ENCODE assay signal across 8 mouse cellular contexts in genomic region chr19:45058113-45058839, GRCm38 (mm10). TPM values are rescaled to one million over a fixed set of nuclear protein-coding genes. Genes with fewer than 3 reads are reported as not detected.
A peak's percentile ranks its signal among the peaks of the same experiment; 100 is the strongest.
DNase-seq lines count a peak whose midpoint lies in the region; ATAC-seq lines count a peak whose summit lies in the region.

No protein-coding gene starts in this region.

- peak overlapping the region; percentile 58 for H3K4me3 ChIP-seq in forebrain, embryonic 11.5 days (ENCODE audit: low read depth, low read length)
- H3K4me3 ChIP-seq in heart, embryonic 16.5 days (ENCODE audit: low read length), result peak overlapping the region; percentile 67
- H3K4me3 ChIP-seq in liver, embryonic 15.5 days (replicated peaks), result peak overlapping the region; percentile 68
- peak overlapping the region; percentile 57 for H3K4me3 ChIP-seq in neural tube, embryonic 12.5 days

- no peaks in the 10 kb centered on the region for H3K36me3 ChIP-seq in forebrain, embryonic 11.5 days (ENCODE audit: control insufficient read depth, insufficient read depth, low read length)
- H3K36me3 ChIP-seq in heart, embryonic 16.5 days (ENCODE audit: control insufficient read depth, insufficient read depth), result 0 out of 2 replicates have a peak, but pooled peaks cover 3% of the 10 kb centered on the region
- H3K36me3 ChIP-seq in liver, embryonic 15.5 days (replicated peaks), result no peaks in the 10 kb centered on the region
- peaks cover 9% of the 10 kb centered on the region; the same call in 1 of the 2 replicates for H3K36me3 ChIP-seq in neural tube, embryonic 12.5 days

- H3K4me2 ChIP-seq in forebrain, embryonic 11.5 days (ENCODE audit: low read depth, low read length, severe bottlenecking), result peak overlapping the region; percentile 90
- H3K4me2 ChIP-seq in heart, embryonic 16.5 days (ENCODE audit: low read depth, low read length), result peak overlapping the region; percentile 81
- H3K4me2 ChIP-seq in liver, embryonic 15.5 days, result peak overlapping the region; percentile 76
- H3K4me2 ChIP-seq in neural tube, embryonic 12.5 days (replicated peaks), result peak overlapping the region; percentile 78

- no peaks in the 10 kb centered on the region for H3K9me3 ChIP-seq in forebrain, embryonic 11.5 days (ENCODE audit: control insufficient read depth, low read length)
- H3K9me3 ChIP-seq in heart, embryonic 16.5 days (replicated peaks; ENCODE audit: control insufficient read depth, low read length), result no peaks in the 10 kb centered on the region
- H3K9me3 ChIP-seq in liver, embryonic 15.5 days (replicated peaks), result no peaks in the 10 kb centered on the region
- H3K9me3 ChIP-seq in neural tube, embryonic 12.5 days, result no peaks in the 10 kb centered on the region

- H3K9ac ChIP-seq in forebrain, embryonic 11.5 days (ENCODE audit: low read length), result peak overlapping the region; percentile 85
- H3K9ac ChIP-seq in heart, embryonic 16.5 days (ENCODE audit: low read length), result peak overlapping the region; percentile 86
- peak overlapping the region; percentile 75 for H3K9ac ChIP-seq in liver, embryonic 15.5 days
- H3K9ac ChIP-seq in neural tube, embryonic 12.5 days, result peak overlapping the region; percentile 74

- peak; percentile 97 for ATAC-seq in forebrain, embryonic 11.5 days (replicated peaks; ENCODE audit: low FRiP score)
- peak; percentile 91 for ATAC-seq in heart, embryonic 16.5 days (replicated peaks; ENCODE audit: extremely low read depth, insufficient read depth, low FRiP score)
- ATAC-seq in liver, embryonic 15.5 days (ENCODE audit: insufficient read depth), result peak; percentile 85
- peak; percentile 89 for ATAC-seq in neural tube, embryonic 12.5 days (ENCODE audit: low FRiP score, low read depth)

- peak; percentile 71 to 82 for DNase-seq in CD8-positive naive resting alpha-beta T cell, adult 2 months (ENCODE audit: low read depth in 2 of 2, low spot score in 2 of 2)
- DNase-seq in c-Kit-positive CD71-negative TER-119-negative erythroid progenitor cells, embryonic 14.5 days (ENCODE audit: low read depth), result peak; percentile 98
- DNase-seq in forebrain, embryonic 11.5 days (ENCODE audit: low spot score), result peak; percentile 96
- DNase-seq in kidney, postnatal 36 days, result peak; percentile 96 to 97
- DNase-seq in telencephalon, adult 2 months (ENCODE audit: low read depth, low spot score), result peak; percentile 97

- H3K27ac ChIP-seq in forebrain, embryonic 11.5 days (ENCODE audit: low read depth, low read length), result peak overlapping the region; percentile 96
- H3K27ac ChIP-seq in heart, embryonic 16.5 days (ENCODE audit: low read length), result peak overlapping the region; percentile 97
- peak overlapping the region; percentile 91 for H3K27ac ChIP-seq in liver, embryonic 15.5 days (replicated peaks)
- H3K27ac ChIP-seq in neural tube, embryonic 12.5 days, result peak overlapping the region; percentile 95

- no peaks in the 10 kb centered on the region for H3K27me3 ChIP-seq in forebrain, embryonic 11.5 days (ENCODE audit: control insufficient read depth, insufficient read depth, low read length)
- no peaks in the 10 kb centered on the region for H3K27me3 ChIP-seq in heart, embryonic 16.5 days (ENCODE audit: control insufficient read depth, insufficient read depth, low read length)
- H3K27me3 ChIP-seq in liver, embryonic 15.5 days, result no peaks in the 10 kb centered on the region
- H3K27me3 ChIP-seq in neural tube, embryonic 12.5 days (replicated peaks), result 0 out of 2 replicates have a peak, but pooled peaks cover 4% of the 10 kb centered on the region

- WGBS in forebrain, embryonic 11.5 days, result under 1% methylated on average over 34 of the region's 34 CpGs
- WGBS in heart, embryonic 16.5 days, result under 1% methylated on average over 34 of the region's 34 CpGs
- WGBS in liver, embryonic 15.5 days (ENCODE audit: insufficient replicate concordance), result under 1% methylated on average over 34 of the region's 34 CpGs
- under 1% methylated on average over 34 of the region's 34 CpGs for WGBS in neural tube, embryonic 12.5 days

- H3K4me1 ChIP-seq in forebrain, embryonic 11.5 days (replicated peaks; ENCODE audit: control insufficient read depth, insufficient read depth, low read length), result peaks cover 7% of the 10 kb centered on the region; the same call in 1 of the 2 replicates
- peaks cover 21% of the 10 kb centered on the region for H3K4me1 ChIP-seq in heart, embryonic 16.5 days (ENCODE audit: control insufficient read depth, insufficient read depth, low read length)
- peaks cover 36% of the 10 kb centered on the region for H3K4me1 ChIP-seq in liver, embryonic 15.5 days (replicated peaks)
- peaks cover 23% of the 10 kb centered on the region for H3K4me1 ChIP-seq in neural tube, embryonic 12.5 days

RNA-seq across cellular contexts. Expression of gene Sfxn3, which starts 11.0 kb away (rescaled TPM):
- polyA plus RNA-seq in forebrain, embryonic 11.5 days (2014; fragmentation: Nextera tagmentation; extraction: Ambion mirVana), result 15.4 and 18.7 TPM in 2 replicates
- polyA plus RNA-seq in heart, embryonic 16.5 days (2015; fragmentation: Nextera tagmentation; extraction: Ambion mirVana), result 16.2 and 19.0 TPM in 2 replicates
- 2.9 and 3.1 TPM in 2 replicates for polyA plus RNA-seq in liver, embryonic 15.5 days (2015; fragmentation: Nextera tagmentation; extraction: Ambion mirVana)
- 38.3 and 41.2 TPM in 2 replicates for polyA plus RNA-seq in neural tube, embryonic 12.5 days (2016; fragmentation: Nextera tagmentation; extraction: Ambion mirVana)

RNA-seq across cellular contexts. Expression of gene Pdzd7, which starts 12.8 kb away (rescaled TPM):
- polyA plus RNA-seq in forebrain, embryonic 11.5 days (2014; fragmentation: Nextera tagmentation; extraction: Ambion mirVana), result 0.61 and 0.63 TPM in 2 replicates
- 0.14 and 0.25 TPM in 2 replicates for polyA plus RNA-seq in heart, embryonic 16.5 days (2015; fragmentation: Nextera tagmentation; extraction: Ambion mirVana)
- not detected in 2 replicates for polyA plus RNA-seq in liver, embryonic 15.5 days (2015; fragmentation: Nextera tagmentation; extraction: Ambion mirVana)
- polyA plus RNA-seq in neural tube, embryonic 12.5 days (2016; fragmentation: Nextera tagmentation; extraction: Ambion mirVana), result 0.63 and 0.72 TPM in 2 replicates

RNA-seq across cellular contexts. Expression of gene Kazald1, which starts 16.8 kb away (rescaled TPM):
- 0.20 and 0.31 TPM in 2 replicates for polyA plus RNA-seq in forebrain, embryonic 11.5 days (2014; fragmentation: Nextera tagmentation; extraction: Ambion mirVana)
- polyA plus RNA-seq in heart, embryonic 16.5 days (2015; fragmentation: Nextera tagmentation; extraction: Ambion mirVana), result 12.9 and 13.0 TPM in 2 replicates
- 0.24 and 0.32 TPM in 2 replicates for polyA plus RNA-seq in liver, embryonic 15.5 days (2015; fragmentation: Nextera tagmentation; extraction: Ambion mirVana)
- polyA plus RNA-seq in neural tube, embryonic 12.5 days (2016; fragmentation: Nextera tagmentation; extraction: Ambion mirVana), result 0.46 and 0.57 TPM in 2 replicates

RNA-seq across cellular contexts. Expression of gene Lzts2, which starts 44.1 kb away (rescaled TPM):
- polyA plus RNA-seq in forebrain, embryonic 11.5 days (2014; fragmentation: Nextera tagmentation; extraction: Ambion mirVana), result 52.7 and 56.9 TPM in 2 replicates
- 38.0 and 45.8 TPM in 2 replicates for polyA plus RNA-seq in heart, embryonic 16.5 days (2015; fragmentation: Nextera tagmentation; extraction: Ambion mirVana)
- 6.8 and 7.7 TPM in 2 replicates for polyA plus RNA-seq in liver, embryonic 15.5 days (2015; fragmentation: Nextera tagmentation; extraction: Ambion mirVana)
- polyA plus RNA-seq in neural tube, embryonic 12.5 days (2016; fragmentation: Nextera tagmentation; extraction: Ambion mirVana), result 68.5 and 70.0 TPM in 2 replicates

RNA-seq across cellular contexts. Expression of gene Mrpl43, which starts 52.0 kb away (rescaled TPM):
- 71.4 and 78.1 TPM in 2 replicates for polyA plus RNA-seq in forebrain, embryonic 11.5 days (2014; fragmentation: Nextera tagmentation; extraction: Ambion mirVana)
- polyA plus RNA-seq in heart, embryonic 16.5 days (2015; fragmentation: Nextera tagmentation; extraction: Ambion mirVana), result 64.4 and 68.6 TPM in 2 replicates
- polyA plus RNA-seq in liver, embryonic 15.5 days (2015; fragmentation: Nextera tagmentation; extraction: Ambion mirVana), result 27.4 and 28.8 TPM in 2 replicates
- polyA plus RNA-seq in neural tube, embryonic 12.5 days (2016; fragmentation: Nextera tagmentation; extraction: Ambion mirVana), result 82.9 and 83.2 TPM in 2 replicates

Comparison
In these comparisons a context has a peak if more than half of its experiments do, and no peak if none do; other contexts are left out.
1. Peak in every context shown above with its lines: DNase-seq, ATAC-seq, H3K4me3 ChIP-seq and H3K27ac ChIP-seq.